Mouse (Mus musculus) neural tube, embryonic 11.5 days (tissue): Measurements from ENCODE around the gene Nqo1. TPM values are rescaled to one million over a fixed set of nuclear protein-coding genes. Genes with fewer than 3 reads are reported as not detected.

Experiments used
- ATAC-seq: fragments of 200-750 bp; cut with Nextera tagmentation; 2 replicates; pipeline ENCODE4 v1.8.0; 2017; ENCODE audit warnings: moderate number of reproducible peaks, mild to moderate bottlenecking, moderate TSS enrichment, moderate library complexity; ENCODE audit not compliant: insufficient read depth, low FRiP score, low TSS enrichment
- DNase-seq: peaks from one replicate; pipeline ENCODE4 v3.0.0-alpha.2; 2015; ENCODE audit warnings: low spot score
- H3K27ac ChIP-seq: fragments of 300-500 bp; sonication (generic); 2 replicates; pipeline ENCODE4 v1.5.1; 2014; ENCODE audit warnings: low read depth, mild to moderate bottlenecking, low read length
- H3K27me3 ChIP-seq: fragments of 300-500 bp; sonication (generic); 2 replicates; pipeline ENCODE4 v1.6.1; 2014; ENCODE audit warnings: mild to moderate bottlenecking, low read length, mixed read lengths; ENCODE audit not compliant: control insufficient read depth, insufficient read depth
- H3K36me3 ChIP-seq: fragments of 300-500 bp; sonication (generic); 2 replicates; pipeline ENCODE4 v1.6.1; 2014; ENCODE audit warnings: mild to moderate bottlenecking, low read length, moderate library complexity, mixed read lengths; ENCODE audit not compliant: control insufficient read depth, insufficient read depth
- H3K4me1 ChIP-seq: fragments of 300-500 bp; sonication (generic); 2 replicates; pipeline ENCODE4 v1.6.1; 2014; ENCODE audit warnings: low read length, mixed read lengths; ENCODE audit not compliant: control insufficient read depth, insufficient read depth
- H3K4me2 ChIP-seq: fragments of 300-500 bp; sonication (generic); 2 replicates; pipeline ENCODE4 v1.6.1; 2014; ENCODE audit warnings: low read depth, mild to moderate bottlenecking, moderate library complexity
- H3K4me3 ChIP-seq: fragments of 300-500 bp; sonication (generic); 2 replicates; pipeline ENCODE4 v1.5.1; 2014; ENCODE audit warnings: low read depth, low read length
- H3K9ac ChIP-seq: fragments of 300-500 bp; sonication (generic); 2 replicates; pipeline ENCODE4 v1.6.1; 2014; ENCODE audit warnings: mild to moderate bottlenecking, low read length
- H3K9me3 ChIP-seq: fragments of 300-500 bp; sonication (generic); 2 replicates; pipeline ENCODE4 v1.6.1; 2016; ENCODE audit warnings: low read length; ENCODE audit not compliant: control insufficient read depth
- WGBS: fragments of 180-500 bp; shearing (Covaris S2); extraction: QIAGEN DNeasy Blood & Tissue Kit; methylation state at CpG from one replicate; pipeline ENCODE4 v1.1.7; 2014; 5-methylcytosine and 5-hydroxymethylcytosine counted together
- polyA plus RNA-seq: library from polyadenylated mRNA; unstranded; fragments of >200 nt; fragmentation: Nextera tagmentation; extraction: Ambion mirVana; gene quantifications from 2 replicates; pipeline ENCODE4 v1.2.1, GENCODE M21; 2014

Gene Nqo1
- 5.1 and 5.9 TPM in 2 replicates for polyA plus RNA-seq

DNA sequence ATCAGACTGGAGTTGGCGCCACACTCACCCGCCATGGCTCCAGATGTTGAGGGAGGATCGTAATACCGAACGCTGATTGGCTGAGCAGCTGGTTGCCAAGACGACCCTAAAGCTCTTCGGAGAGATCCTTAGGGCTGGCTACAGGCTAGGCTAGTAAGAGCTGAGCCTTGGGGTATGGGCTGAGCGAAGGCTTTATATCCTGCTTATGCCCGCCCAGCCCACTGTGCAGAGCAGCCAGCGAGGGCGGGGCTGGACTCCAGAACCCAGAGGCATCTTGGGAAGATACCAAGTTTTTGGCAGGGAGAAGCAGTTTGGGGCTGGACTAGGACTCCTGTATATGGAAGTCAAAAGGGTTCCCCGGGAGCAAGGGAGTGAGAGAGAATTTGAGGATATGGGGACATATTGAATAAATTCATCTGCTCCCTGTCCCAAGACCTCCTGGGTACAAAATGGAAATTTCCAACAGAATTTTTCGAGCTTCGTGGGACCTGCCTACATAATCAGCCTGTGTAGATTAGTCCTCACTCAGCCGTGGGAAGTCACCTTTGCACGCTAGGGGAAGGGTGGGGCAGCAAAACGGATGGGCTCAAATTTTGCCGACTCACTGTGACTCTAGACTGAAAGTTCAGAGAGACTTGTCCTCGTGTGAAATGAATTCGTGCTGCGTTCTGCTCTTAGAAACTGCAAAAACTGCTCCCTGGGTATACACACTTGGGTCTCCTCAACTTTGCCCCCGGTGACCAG lies at the start of gene Nqo1:
Nqo1 (minus strand) TSS at position 169 of the 744 bp plus-strand sequence.
- peaks cover 5% of the 10 kb centered on the region; the same call in 1 of the 2 replicates for H3K4me1 ChIP-seq
- DNase-seq, result peak; percentile 84
- WGBS, result 17% methylated on average over 22 of the region's 22 CpGs
- no peak within 1 kb of the TSS; the same call in 1 of the 2 replicates for H3K9ac ChIP-seq
- H3K27me3 ChIP-seq, result no peaks in the 10 kb centered on the region
- peak; percentile 76 for ATAC-seq
- peak within 1 kb of the TSS; percentile 43 for H3K4me2 ChIP-seq
- no peaks in the 10 kb centered on the region for H3K9me3 ChIP-seq
- no peak within 1 kb of the TSS for H3K27ac ChIP-seq
- peak within 1 kb of the TSS; percentile 16; the same call in 1 of the 2 replicates for H3K4me3 ChIP-seq
- H3K36me3 ChIP-seq, result no peaks in the 10 kb centered on the region

DNA sequence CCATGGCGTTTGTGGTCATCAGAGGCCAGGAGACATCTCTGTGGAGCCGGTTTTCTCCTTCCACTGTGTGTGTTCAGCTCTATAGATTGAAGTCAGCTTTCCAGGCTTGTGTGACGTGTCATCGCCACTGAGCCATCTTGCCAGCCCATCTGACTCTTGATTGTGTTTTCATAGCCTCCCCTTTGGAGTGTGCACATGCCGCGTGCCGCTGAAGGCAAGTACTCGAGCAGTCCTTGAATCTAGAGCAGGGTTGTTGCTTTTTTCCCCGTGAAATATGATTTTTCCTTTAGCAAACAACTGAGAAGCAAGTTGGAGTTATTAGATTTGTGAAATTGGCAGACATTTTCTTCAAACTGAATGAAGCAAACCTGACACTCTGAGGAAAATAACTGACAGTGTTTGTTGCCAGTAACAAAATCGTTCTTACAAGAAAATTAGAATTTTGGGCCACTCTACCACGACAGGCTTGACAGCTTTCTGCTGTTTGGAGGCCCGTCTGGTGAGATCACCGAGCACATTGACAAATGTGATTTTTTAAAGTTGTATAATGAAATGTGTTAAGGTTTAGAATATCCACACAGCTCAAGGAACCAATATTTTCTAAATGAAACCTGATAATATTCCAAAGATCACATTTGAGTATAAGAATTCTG lies 48.5 kb upstream of the Nqo1 start:
- H3K4me3 ChIP-seq, result no peak overlapping the region
- no peaks in the 10 kb centered on the region for H3K4me1 ChIP-seq
- H3K4me2 ChIP-seq, result no peak overlapping the region
- H3K9me3 ChIP-seq, result no peaks in the 10 kb centered on the region
- no peak for ATAC-seq
- no peaks in the 10 kb centered on the region for H3K36me3 ChIP-seq
- H3K27me3 ChIP-seq, result no peaks in the 10 kb centered on the region
- WGBS, result 89% methylated on average over 13 of the region's 13 CpGs
- H3K27ac ChIP-seq, result no peak overlapping the region
- DNase-seq, result no peak
- no peak overlapping the region for H3K9ac ChIP-seq

DNA sequence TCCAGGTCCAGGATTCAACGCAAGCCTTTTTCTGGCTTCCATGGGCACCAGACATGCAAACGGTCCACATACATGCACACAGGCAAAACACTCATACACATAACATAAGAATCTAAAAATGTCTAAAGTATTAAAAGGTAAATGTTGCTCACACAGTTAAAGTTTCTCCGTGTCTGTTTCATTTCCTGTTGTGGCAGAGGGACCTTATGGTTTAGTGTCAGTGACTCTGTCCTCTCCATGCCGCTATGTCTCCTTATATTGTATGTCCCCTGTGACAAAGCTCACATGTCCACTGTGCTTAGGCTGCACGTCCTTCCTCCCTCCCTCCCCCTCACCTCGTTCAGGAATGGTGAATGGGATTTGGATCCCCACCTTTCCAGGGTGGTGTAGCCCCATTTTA lies 46.6 kb upstream of the Nqo1 start:
- H3K27me3 ChIP-seq, result no peaks in the 10 kb centered on the region
- no peak overlapping the region for H3K27ac ChIP-seq
- no peaks in the 10 kb centered on the region for H3K4me1 ChIP-seq
- H3K4me2 ChIP-seq, result no peak overlapping the region
- 82% methylated on average over 6 of the region's 6 CpGs for WGBS
- H3K4me3 ChIP-seq, result no peak overlapping the region
- ATAC-seq (no peak), DNase-seq (no peak)
- H3K36me3 ChIP-seq, result no peaks in the 10 kb centered on the region
- no peak overlapping the region for H3K9ac ChIP-seq
- no peaks in the 10 kb centered on the region for H3K9me3 ChIP-seq

DNA sequence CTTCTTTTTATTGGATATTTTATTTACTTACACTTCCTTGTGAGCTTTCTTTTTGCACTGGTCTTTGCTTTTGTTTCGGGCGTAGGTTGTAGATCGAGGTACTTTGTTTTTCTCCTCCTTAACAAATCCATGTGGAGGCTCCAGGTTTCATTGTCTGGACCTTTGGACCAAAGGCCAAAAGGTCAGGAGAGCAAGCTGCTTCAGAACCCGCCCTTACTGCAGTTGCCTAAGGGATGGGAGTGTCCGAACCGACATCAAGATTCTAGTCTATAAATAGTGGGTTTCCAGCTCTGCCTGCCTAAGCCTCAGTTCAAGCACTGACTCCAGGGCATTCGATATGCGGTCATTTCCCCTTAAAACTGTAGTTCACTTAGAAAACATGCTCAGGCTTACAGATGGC lies 46.1 kb upstream of the Nqo1 start:
- H3K4me2 ChIP-seq, result no peak overlapping the region
- no peaks in the 10 kb centered on the region for H3K36me3 ChIP-seq
- ATAC-seq, result no peak
- H3K27ac ChIP-seq, result no peak overlapping the region
- H3K4me1 ChIP-seq, result no peaks in the 10 kb centered on the region
- 39% methylated on average over 8 of the region's 8 CpGs for WGBS
- H3K9me3 ChIP-seq, result no peaks in the 10 kb centered on the region
- no peaks in the 10 kb centered on the region for H3K27me3 ChIP-seq
- H3K4me3 ChIP-seq, result no peak overlapping the region
- no peak for DNase-seq
- no peak overlapping the region for H3K9ac ChIP-seq

DNA sequence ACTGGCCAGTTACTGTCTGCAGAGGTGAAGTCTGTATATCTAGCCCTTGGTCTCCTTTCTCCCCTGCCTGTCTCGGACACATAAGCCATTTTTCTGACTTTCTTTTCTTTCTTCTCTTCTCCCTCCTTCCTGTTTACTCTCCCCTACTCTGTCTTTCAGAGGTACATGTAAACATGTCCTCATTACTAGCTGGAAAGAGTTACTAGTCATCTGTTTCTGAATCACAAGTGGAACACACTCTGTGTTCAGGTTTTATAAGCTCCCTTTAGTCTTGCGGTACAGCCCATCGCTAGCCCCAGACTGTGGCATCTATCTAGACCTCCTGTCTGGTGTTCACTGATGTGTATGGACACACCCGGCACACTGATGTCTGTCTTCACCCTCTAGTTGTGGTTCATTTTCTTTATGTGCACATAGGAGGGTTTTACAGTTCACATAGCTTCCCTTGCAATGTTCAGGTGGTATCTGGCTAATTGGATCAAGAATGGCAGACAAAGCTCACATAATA lies 45.4 kb upstream of the Nqo1 start:
- 79% methylated on average over 4 of the region's 4 CpGs for WGBS
- no peaks in the 10 kb centered on the region for H3K4me1 ChIP-seq
- no peaks in the 10 kb centered on the region for H3K27me3 ChIP-seq
- no peak overlapping the region for H3K27ac ChIP-seq
- no peak overlapping the region for H3K4me3 ChIP-seq
- no peak overlapping the region for H3K4me2 ChIP-seq
- DNase-seq (no peak), ATAC-seq (no peak)
- H3K9me3 ChIP-seq, result no peaks in the 10 kb centered on the region
- H3K36me3 ChIP-seq, result no peaks in the 10 kb centered on the region
- H3K9ac ChIP-seq, result no peak overlapping the region

DNA sequence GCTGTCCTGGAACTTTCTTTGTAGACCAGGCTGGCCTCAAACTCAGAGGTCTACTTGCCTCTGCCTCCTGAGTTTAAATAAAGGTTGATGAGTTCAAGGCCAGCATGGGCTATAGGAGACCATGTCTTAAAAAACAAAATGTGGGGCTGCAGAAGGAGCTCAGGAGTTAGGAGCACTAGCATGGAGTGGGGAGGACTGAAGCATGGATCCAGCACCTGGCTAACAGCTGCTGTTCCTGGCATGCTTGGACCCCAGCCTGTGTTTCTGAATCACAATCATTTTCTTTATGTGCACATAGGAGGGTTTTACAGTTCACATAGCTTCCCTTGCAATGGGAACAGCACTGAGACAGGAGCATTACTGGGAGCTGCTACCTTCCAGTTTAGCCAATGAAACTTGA lies 44.7 kb upstream of the Nqo1 start:
- Histone ChIP-seq H3K27me3 (no peaks in the 10 kb centered on the region), H3K4me1 (no peaks in the 10 kb centered on the region), H3K4me2 (no peak overlapping the region), H3K4me3 (no peak overlapping the region), H3K9ac (no peak overlapping the region), H3K9me3 (no peaks in the 10 kb centered on the region), H3K27ac (no peak overlapping the region), H3K36me3 (no peaks in the 10 kb centered on the region)
- no peak for DNase-seq
- ATAC-seq, result no peak

DNA sequence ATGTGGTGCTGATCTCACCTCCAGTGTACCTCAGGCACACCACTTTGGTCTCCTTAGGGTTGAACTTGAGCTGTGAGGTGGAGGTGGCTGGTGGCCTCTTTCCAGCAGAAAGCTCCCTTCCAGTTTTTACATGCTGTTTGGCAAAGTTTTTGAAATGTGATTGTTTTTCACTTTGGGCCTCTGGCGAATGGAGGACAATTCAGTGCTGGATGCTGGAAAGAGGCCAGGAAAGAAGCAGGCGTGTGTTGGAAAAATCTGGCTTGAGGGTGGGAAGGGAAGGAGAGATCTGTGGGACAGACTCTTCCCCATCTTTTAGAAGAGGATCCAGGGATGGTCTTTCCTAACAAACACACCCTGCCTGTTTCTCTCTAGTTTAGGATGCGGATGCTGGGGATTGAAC lies 41.6 kb upstream of the Nqo1 start:
- Histone ChIP-seq H3K27ac (no peak overlapping the region), H3K9me3 (no peaks in the 10 kb centered on the region), H3K4me2 (no peak overlapping the region), H3K36me3 (no peaks in the 10 kb centered on the region), H3K4me1 (no peaks in the 10 kb centered on the region), H3K27me3 (no peaks in the 10 kb centered on the region), H3K9ac (no peak overlapping the region), H3K4me3 (no peak overlapping the region)
- ATAC-seq (no peak), DNase-seq (no peak)
- WGBS, result 94% methylated on average over 3 of the region's 3 CpGs

DNA sequence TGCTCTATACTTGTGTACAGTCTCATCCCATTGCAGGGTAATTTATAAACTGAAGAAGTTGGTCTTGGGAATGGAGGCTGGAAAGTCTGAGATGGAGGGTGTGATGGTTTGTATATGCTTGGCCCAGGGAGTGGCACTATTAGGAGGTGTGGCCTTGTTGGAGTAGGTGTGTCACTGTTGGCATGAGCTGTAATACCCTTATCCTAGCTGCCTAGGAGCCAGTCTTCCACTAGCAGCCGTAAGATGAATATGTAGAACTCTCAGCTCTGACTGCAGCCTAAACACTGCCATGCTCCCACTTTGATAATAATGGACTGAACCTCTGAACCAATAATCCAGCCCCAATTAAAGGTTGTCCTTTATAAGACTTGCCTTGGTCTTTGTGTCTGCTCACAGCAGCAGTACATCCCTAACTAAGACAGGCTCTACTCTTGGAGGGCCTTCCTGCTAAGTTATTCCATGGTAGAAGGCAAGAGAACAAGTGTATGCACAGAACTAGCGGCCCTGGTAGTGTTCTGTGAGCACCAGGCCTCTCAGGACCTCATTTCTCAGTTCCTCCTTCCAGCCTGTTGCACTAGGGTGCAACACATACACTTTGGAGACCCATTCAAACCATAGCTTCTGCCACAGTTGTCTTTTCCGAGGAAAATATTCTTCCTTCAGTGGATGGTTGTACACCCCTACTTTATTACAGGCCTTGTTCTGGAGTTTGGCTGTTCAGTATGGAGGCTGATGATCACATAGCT lies 37.0 kb upstream of the Nqo1 start:
- H3K9ac ChIP-seq, result no peak overlapping the region
- H3K4me2 ChIP-seq, result no peak overlapping the region
- WGBS, result 92% methylated on average over 3 of the region's 3 CpGs
- DNase-seq (no peak), ATAC-seq (no peak)
- no peaks in the 10 kb centered on the region for H3K27me3 ChIP-seq
- no peaks in the 10 kb centered on the region for H3K9me3 ChIP-seq
- peaks cover 4% of the 10 kb centered on the region for H3K4me1 ChIP-seq
- no peak overlapping the region for H3K27ac ChIP-seq
- no peak overlapping the region for H3K4me3 ChIP-seq
- H3K36me3 ChIP-seq, result no peaks in the 10 kb centered on the region
